Mouse (Mus musculus): ENCODE results near the gene Plcb1.

GRCm38 (mm10) chr2:134872490-134872781 lies 86.6 kb downstream of the Plcb1 start:
- TF ChIP-seq MAFK (IDR thresholded peaks at IDR 0.05; ENCODE audit: insufficient read depth, low read depth, low read length) (no peak), CHD2 (IDR thresholded peaks at IDR 0.05; ENCODE audit: low read depth, low read length) (no peak)
